Mouse (Mus musculus): ENCODE results near the gene Bbs9.
"Not testable (repeated sequence)": the region's sequence is repeated elsewhere in the genome, so short reads cannot be mapped to it uniquely, and the experiment has no call there.

Bbs9 gene

GRCm38 (mm10) chr9:22475424-22475868 is at the start of gene Bbs9:
Gene Bbs9, plus strand, starts transcription at chr9:22475715.
- DNase-seq (ENCODE audit: low read depth, low spot score) = peak; percentile 87

DNA sequence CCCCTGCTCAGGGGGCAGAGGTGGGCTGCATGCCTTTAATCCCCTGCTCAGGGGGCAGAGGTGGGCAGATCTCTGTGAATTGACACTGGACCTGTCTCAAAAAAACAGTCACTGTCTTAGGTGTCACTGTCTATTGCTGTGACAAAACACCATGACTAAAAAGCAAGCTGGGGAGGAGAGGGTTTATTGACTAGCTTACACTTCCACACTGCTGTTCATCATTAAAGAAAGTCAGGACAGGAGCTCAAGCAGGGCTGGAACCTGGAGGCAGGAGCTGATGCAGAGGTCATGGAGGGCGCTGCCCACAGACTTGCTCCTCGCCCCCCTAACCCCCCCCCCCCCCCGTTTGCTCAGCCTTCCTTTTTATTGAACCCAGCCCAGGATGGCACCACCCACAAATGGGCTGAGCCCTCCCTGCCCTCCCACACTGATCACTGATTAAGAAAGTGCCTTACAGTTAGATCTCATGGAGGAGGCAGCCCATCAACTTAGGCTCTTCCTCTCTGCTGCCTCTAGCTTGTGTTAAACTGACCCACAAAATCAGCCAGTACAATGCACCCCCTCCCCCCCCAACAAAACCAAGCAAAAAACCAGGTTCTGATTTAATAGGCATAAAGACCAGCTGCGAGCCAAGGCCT is 47.4 kb upstream of the Bbs9 start:
- DNase-seq (ENCODE audit: low read depth, low spot score) = no peak

DNA sequence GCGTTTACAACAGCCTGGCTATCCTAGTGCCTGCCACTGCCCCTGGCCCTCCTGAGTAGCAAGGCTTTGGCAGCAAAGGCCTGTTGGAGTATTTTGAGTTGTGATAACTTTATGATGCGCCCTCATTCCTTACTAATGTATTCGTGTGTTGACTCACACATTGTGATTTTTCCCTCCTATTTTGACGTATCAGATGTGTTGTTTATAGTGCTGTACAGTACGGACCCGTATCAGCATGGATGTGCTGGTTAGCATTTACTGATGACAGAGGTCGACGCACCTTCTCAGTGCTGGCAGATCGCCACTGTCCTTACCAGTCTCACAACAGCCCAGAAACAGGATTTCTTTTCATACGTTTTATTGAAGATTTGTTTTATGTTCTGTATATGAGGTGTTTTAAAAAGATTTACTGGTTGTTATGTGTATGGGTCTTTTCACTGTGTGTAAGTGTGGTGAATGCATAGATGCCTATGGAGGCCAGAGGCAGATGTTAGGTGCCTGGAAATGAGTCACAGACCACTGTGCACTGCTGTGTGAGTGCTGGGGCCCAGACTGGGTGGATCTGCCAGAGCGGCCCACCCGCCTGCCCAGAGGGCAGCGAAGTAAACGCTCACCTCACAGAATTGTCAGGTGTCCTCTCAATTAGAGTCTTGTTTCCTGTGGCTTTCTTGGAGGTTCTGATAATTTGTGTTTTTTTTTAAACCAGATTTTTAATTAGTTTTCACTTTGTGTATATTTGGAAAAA is 46.7 kb upstream of the Bbs9 start:
- no peak for DNase-seq (ENCODE audit: low read depth, low spot score)

- no peak for DNase-seq (ENCODE audit: low read depth, low spot score)
Measured at GRCm38 (mm10) chr9:22429533-22430241, 45.8 kb upstream of the Bbs9 start.

- no peak for DNase-seq (ENCODE audit: low read depth, low spot score)
Measured at GRCm38 (mm10) chr9:22430315-22430840, 45.1 kb upstream of the Bbs9 start.

DNA sequence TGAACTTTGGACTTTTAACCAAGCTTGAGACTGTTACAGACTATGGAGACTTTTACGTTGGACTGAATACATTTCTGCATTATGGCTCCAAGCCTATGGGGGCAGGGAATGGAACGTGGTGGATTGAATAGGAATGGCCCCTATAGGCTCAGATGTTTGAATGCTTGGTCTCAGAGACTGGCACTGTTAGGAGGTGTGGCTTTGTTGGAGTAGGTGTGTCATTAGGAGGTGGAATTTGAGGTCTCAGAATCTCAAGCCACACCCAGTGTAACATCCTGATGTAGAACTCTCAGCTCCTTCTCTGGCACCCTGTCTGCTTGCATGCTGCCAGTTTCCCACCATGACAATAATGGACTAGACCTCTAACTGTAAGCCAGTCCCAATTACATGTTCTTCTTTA is 42.3 kb upstream of the Bbs9 start:
- no peak for DNase-seq (ENCODE audit: low read depth, low spot score)

DNA sequence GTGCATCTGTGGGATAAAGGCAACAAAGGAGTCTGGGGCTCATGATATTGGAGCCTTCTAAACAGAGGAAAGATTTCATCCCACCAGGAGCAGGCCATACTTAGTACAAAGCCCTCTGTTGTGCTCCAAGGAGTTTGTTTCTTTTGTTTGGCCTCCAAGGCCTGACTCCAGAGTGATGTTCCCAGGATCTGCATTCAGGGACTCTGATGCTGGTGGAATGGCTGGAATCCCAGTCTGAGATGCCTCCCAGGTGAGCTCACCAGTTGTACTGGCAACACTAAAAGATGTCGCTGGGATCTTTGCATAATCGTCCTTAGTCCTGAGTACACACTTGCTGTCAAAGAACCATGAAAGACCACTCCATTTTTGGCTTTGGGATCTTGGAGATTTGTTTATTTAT is 41.4 kb upstream of the Bbs9 start:
- DNase-seq (ENCODE audit: low read depth, low spot score) = no peak

GRCm38 (mm10) chr9:22438826-22439225 is 36.7 kb upstream of the Bbs9 start:
- no peak for DNase-seq (ENCODE audit: low read depth, low spot score)

DNA sequence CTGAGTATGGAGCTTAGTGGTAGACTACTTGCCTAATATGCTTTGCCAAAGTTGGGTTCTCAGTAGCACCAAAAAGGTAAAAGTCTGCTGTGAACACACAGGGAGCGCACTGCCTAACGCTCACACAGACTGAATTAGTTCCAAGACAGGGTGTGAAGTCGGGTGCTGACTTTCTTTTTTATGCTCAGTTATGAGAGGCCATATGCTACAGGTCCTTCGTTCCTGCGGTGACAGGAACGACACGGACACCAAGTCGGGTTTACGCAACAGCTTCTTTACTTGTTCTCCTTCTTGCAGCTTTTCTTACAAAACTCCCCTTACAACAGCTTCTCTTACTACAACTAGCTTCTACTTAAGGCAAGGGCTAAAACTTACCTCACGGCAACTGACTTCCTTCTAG is 32.4 kb upstream of the Bbs9 start:
- DNase-seq (ENCODE audit: low read depth, low spot score) = no peak

- DNase-seq (ENCODE audit: low read depth, low spot score) = no peak
Measured at GRCm38 (mm10) chr9:22445123-22445522, 30.4 kb upstream of the Bbs9 start.

GRCm38 (mm10) chr9:22447213-22447612 is 28.3 kb upstream of the Bbs9 start:
- no peak for DNase-seq (ENCODE audit: low read depth, low spot score)

DNA sequence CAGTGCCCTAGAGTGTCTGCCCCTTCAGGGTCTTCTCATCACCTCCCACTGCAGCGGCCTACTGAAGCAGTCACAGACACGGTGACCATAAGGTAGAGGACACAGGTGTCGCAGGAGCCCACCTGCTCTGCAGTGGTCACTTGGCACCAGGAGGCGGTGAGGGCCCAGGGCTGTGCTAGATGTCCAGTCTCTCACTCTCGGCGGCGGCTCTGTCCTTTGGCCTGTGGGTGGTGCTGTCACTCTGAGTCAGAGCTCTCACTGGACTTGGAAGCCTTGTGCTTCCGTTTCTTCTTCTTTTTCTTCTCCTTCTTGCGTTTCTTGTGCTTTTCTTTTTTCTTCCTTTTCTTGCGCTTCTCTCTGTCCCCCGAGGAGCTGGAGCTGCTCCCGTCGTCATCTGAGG is 27.1 kb upstream of the Bbs9 start:
- no peak for DNase-seq (ENCODE audit: low read depth, low spot score)

DNA sequence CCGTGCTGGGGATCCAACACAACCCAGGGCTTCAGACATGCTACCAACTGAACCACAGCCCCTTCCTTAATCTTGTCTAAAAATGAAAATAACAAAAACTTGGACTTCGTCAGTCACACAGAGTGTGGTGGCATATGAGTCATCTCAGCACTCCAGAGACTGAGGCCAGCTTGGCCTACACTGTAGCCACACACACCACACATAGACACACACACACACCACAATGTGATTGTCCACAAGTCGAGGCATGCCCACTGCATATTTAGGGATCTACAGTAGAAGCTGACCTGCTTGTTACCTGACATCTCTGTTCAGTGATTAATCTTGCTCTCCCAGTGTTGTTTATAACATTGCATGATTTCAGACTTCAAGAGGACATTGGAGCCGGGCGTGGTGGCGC is 26.3 kb upstream of the Bbs9 start:
- DNase-seq (ENCODE audit: low read depth, low spot score) = no peak

DNA sequence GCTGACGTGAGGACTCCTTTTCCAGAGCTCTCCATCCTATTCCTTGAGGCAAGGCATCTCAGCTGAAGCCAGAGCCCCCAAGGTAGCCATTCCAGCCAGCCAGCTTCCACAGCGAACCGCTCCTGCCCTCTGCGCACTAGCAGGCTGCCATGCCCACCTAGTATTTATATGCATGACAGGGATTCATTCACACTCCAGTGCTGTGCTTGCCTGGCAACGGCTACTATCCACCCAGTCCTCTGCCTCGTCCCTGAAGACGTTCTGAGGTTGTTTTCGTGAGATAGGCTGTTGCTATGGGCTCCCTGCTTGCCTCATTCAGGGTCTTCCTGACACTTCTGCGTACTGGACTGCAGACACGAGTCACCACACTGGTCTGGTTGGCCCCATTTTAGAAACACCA is 22.8 kb upstream of the Bbs9 start:
- DNase-seq (ENCODE audit: low read depth, low spot score) = no peak

DNA sequence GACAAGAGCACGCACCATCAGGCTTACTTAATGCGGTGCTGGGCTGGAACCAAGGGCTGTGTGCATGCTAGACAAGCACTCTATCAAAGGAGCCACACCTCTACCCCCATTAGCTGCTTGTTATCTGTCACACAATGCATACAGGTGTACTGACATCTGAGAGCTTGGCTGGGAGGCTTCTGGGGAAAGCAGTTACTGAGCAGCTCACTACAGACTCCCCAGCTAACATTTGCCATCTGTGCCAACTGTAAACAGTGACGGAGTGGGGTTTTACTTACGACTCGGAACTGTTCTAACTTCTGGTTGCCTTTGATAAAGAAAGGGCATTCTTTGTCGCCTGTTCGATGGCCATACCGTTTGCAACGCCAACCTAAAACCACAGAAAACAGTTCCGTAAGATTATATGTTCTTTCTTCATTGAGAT is 22.0 kb upstream of the Bbs9 start:
- no peak for DNase-seq (ENCODE audit: low read depth, low spot score)

GRCm38 (mm10) chr9:22453990-22454389 is 21.5 kb upstream of the Bbs9 start, which contains the start of gene Gm17545:
Gene Gm17545, plus strand, starts transcription at chr9:22454290.
- DNase-seq (ENCODE audit: low read depth, low spot score) = not testable (repeated sequence)

GRCm38 (mm10) chr9:22455041-22455440 is 20.5 kb upstream of the Bbs9 start:
- DNase-seq (ENCODE audit: low read depth, low spot score) = no peak

DNA sequence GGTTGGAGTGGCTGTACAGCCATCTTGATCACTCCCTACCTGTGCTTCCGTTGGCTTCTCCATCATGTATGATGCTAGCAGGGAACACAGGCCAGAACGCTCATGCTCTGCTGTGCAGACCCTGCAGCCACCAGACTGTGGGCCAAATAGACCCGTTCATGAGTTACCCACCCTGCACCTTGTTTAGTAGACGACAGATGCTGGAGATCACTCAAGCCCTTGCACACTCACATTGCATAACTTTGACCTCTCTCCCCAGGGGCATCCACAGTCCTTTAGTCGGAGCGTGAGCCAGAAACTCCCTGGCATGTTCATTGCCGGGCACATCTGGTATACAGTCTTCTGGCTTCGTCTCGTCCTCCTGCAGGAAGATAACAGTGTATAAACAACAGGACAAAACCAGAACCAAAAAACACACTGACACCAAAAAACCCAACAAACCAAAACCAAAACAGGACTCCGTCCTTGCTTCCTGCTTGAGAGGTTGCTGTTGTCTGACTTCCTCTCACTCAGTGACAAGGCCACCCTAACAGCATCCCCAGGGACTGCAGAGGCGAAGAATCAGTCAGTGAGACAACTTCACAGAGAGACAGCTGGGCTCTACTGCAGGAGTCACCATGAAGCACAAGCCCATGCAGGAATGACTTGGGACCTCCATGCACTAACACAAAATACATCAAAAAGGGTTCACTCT is 18.2 kb upstream of the Bbs9 start:
- no peak for DNase-seq (ENCODE audit: low read depth, low spot score)

- DNase-seq (ENCODE audit: low read depth, low spot score) = no peak
Measured at GRCm38 (mm10) chr9:22461946-22462345, 13.6 kb upstream of the Bbs9 start.

- no peak for DNase-seq (ENCODE audit: low read depth, low spot score)
Measured at GRCm38 (mm10) chr9:22466212-22466611, 9.3 kb upstream of the Bbs9 start.

DNA sequence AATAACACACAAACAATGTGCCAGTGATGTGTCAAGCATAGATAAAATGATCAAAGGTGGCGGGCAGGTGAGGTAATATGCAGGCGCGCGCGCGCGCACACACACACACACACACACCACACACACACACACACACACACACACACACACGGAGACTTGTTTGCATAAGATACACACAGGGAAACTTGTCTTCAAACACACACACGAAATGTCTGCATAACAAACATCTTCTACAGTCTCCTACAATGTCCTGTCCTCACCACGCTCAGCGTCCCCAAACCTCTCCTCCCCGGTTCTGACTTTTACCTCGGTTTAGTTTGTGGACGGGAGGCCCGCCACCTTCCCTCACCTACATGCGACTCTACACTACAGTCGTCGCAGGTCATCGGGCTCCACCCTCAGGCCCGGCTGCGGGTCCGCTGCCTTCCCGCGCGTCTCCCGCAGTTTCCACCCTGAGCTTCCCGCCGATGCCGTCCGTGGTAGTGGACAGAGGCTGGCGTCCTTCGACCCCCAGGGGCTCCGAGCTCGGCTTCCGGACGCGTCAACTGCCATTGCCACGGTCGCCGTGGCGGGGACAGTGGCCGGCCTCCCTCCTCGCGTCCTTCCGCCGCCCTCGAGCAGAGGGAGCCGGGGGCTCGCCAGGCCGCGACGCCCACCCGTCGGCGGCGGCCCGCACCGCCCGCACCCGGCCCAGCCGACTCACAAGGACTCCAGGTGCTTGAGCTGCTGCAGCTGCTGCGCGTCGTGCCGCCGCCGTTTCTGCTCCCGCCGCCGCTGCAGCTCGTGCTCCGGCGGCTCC is 7.9 kb upstream of the Bbs9 start:
- peak; percentile 30 for DNase-seq (ENCODE audit: low read depth, low spot score)
